Mouse (Mus musculus) E14TG2a.4 (cell line): ENCODE data around the gene Zfp428.

Experiments used
- H3K27me3 ChIP-seq: 2 replicates; pipeline ENCODE4 v1.6.1; 2014; ENCODE audit warnings: low read length, control low read depth; ENCODE audit not compliant: insufficient read depth
- H3K36me3 ChIP-seq: 2 replicates; pipeline ENCODE4 v1.6.1; 2014; ENCODE audit warnings: low read length, control low read depth; ENCODE audit not compliant: insufficient read depth
- H3K4me1 ChIP-seq: replicated peaks from 2 replicates; pipeline ENCODE4 v1.6.1; 2014; ENCODE audit warnings: low read depth, low read length, control low read depth
- H3K4me3 ChIP-seq: replicated peaks from 2 replicates; pipeline ENCODE4 v1.5.1; 2014; ENCODE audit warnings: mild to moderate bottlenecking, low read length
- H3K9me3 ChIP-seq: 2 replicates; pipeline ENCODE4 v1.6.1; 2014; ENCODE audit warnings: low read length, control low read depth
- CTCF ChIP-seq: conservative IDR thresholded peaks from 2 replicates; pipeline ENCODE4 v1.5.1; 2014; ENCODE audit warnings: low read length
- NANOG ChIP-seq: IDR thresholded peaks from 2 replicates; pipeline ENCODE4 v1.6.1; 2014; ENCODE audit warnings: borderline replicate concordance, low read length, mixed read lengths
- POU5F1 ChIP-seq: IDR thresholded peaks from 2 replicates; pipeline ENCODE4 v1.6.1; 2014; ENCODE audit warnings: low read length, borderline replicate concordance

Gene Zfp428

GRCm38 (mm10) chr7:24467886-24468285, 38.9 kb upstream of the Zfp428 start:
- Histone ChIP-seq H3K36me3 (peaks cover 69% of the 10 kb centered on the region), H3K4me3 (no peak overlapping the region), H3K4me1 (peaks cover 59% of the 10 kb centered on the region), H3K27me3 (peaks cover 4% of the 10 kb centered on the region; the same call in 1 of the 2 replicates), H3K9me3 (peaks cover 7% of the 10 kb centered on the region; the same call in 1 of the 2 replicates)
- no peak for TF ChIP-seq POU5F1
- no peak for TF ChIP-seq CTCF
- no peak for TF ChIP-seq NANOG

- Histone ChIP-seq H3K4me1 (peaks cover 49% of the 10 kb centered on the region), H3K27me3 (peaks cover 4% of the 10 kb centered on the region; the same call in 1 of the 2 replicates), H3K4me3 (no peak overlapping the region), H3K9me3 (peaks cover 7% of the 10 kb centered on the region; the same call in 1 of the 2 replicates), H3K36me3 (peaks cover 79% of the 10 kb centered on the region)
- TF ChIP-seq NANOG (no peak), POU5F1 (no peak), CTCF (peak; percentile 95)
These were observed 37.7 kb upstream of the Zfp428 start for GRCm38 (mm10) chr7:24469126-24469525.

GRCm38 (mm10) chr7:24470356-24470755, 36.5 kb upstream of the Zfp428 start:
- peaks cover 7% of the 10 kb centered on the region; the same call in 1 of the 2 replicates for H3K9me3 ChIP-seq
- H3K36me3 ChIP-seq, result peaks cover 86% of the 10 kb centered on the region
- TF ChIP-seq NANOG, result no peak
- TF ChIP-seq CTCF, result no peak
- no peak for TF ChIP-seq POU5F1
- peaks cover 49% of the 10 kb centered on the region for H3K4me1 ChIP-seq
- H3K27me3 ChIP-seq, result no peaks in the 10 kb centered on the region
- no peak overlapping the region for H3K4me3 ChIP-seq

GRCm38 (mm10) chr7:24472442-24472841, 34.4 kb upstream of the Zfp428 start:
- no peak overlapping the region for H3K4me3 ChIP-seq
- TF ChIP-seq NANOG (no peak), CTCF (no peak), POU5F1 (no peak)
- H3K9me3 ChIP-seq, result peaks cover 7% of the 10 kb centered on the region
- peaks cover 48% of the 10 kb centered on the region for H3K4me1 ChIP-seq
- peaks cover under 1% of the 10 kb centered on the region for H3K27me3 ChIP-seq
- peaks cover 76% of the 10 kb centered on the region for H3K36me3 ChIP-seq

GRCm38 (mm10) chr7:24472937-24473336, 33.9 kb upstream of the Zfp428 start:
- H3K4me1 ChIP-seq, result peaks cover 48% of the 10 kb centered on the region
- peaks cover 71% of the 10 kb centered on the region for H3K36me3 ChIP-seq
- TF ChIP-seq NANOG (no peak), CTCF (peak; percentile 78)
- peaks cover 12% of the 10 kb centered on the region for H3K9me3 ChIP-seq
- H3K27me3 ChIP-seq, result peaks cover 6% of the 10 kb centered on the region
- no peak overlapping the region for H3K4me3 ChIP-seq

GRCm38 (mm10) chr7:24473913-24474529, 32.8 kb upstream of the Zfp428 start:
- Histone ChIP-seq H3K4me1 (peaks cover 48% of the 10 kb centered on the region), H3K36me3 (peaks cover 60% of the 10 kb centered on the region), H3K27me3 (peaks cover 15% of the 10 kb centered on the region), H3K4me3 (no peak overlapping the region), H3K9me3 (peaks cover 12% of the 10 kb centered on the region)
- TF ChIP-seq POU5F1 (no peak), CTCF (peak; percentile 87), NANOG (no peak)

- Histone ChIP-seq H3K36me3 (peaks cover 54% of the 10 kb centered on the region), H3K27me3 (peaks cover 25% of the 10 kb centered on the region), H3K4me3 (0 out of 2 replicates have a peak overlapping the region, but pooled peaks have one; percentile 1), H3K4me1 (peaks cover 41% of the 10 kb centered on the region), H3K9me3 (peaks cover 12% of the 10 kb centered on the region)
- TF ChIP-seq CTCF (peak; percentile 14; the same call in 1 of the 2 replicates), NANOG (no peak), POU5F1 (no peak)
These were observed 31.8 kb upstream of the Zfp428 start for GRCm38 (mm10) chr7:24474811-24475506.

GRCm38 (mm10) chr7:24476338-24476737, 30.5 kb upstream of the Zfp428 start:
- TF ChIP-seq POU5F1, result no peak
- TF ChIP-seq NANOG, result no peak
- no peak for TF ChIP-seq CTCF
- Histone ChIP-seq H3K27me3 (peaks cover 39% of the 10 kb centered on the region), H3K4me3 (no peak overlapping the region), H3K9me3 (peaks cover 6% of the 10 kb centered on the region), H3K4me1 (peaks cover 52% of the 10 kb centered on the region), H3K36me3 (peaks cover 48% of the 10 kb centered on the region)
